Comparison of ENCODE assay signal across 9 mouse cellular contexts in genomic region chr14:34810763-34811489, GRCm38 (mm10). TPM values are rescaled to one million over a fixed set of nuclear protein-coding genes. Genes with fewer than 3 reads are reported as not detected.
DNase-seq lines count a peak whose midpoint lies in the region; ATAC-seq and TF ChIP-seq lines count a peak whose summit lies in the region.
"Had no signal": no experiment of that assay in that cellular context is flagged by ENCODE, and none has a peak within 500 bp of the region (broad histone marks: within the 10 kb centered on the region; RNA-seq: fewer than 3 reads in every experiment).

No protein-coding gene starts in this region.

- no peaks in the 10 kb centered on the region for H3K36me3 ChIP-seq in forebrain, embryonic 11.5 days (ENCODE audit: control insufficient read depth, insufficient read depth, low read length)
- H3K36me3 ChIP-seq in hindbrain, embryonic 11.5 days (ENCODE audit: control insufficient read depth, insufficient read depth, low read length), result no peaks in the 10 kb centered on the region
- no peaks in the 10 kb centered on the region for H3K36me3 ChIP-seq in midbrain, embryonic 13.5 days
- no peaks in the 10 kb centered on the region for H3K36me3 ChIP-seq in stomach, embryonic 14.5 days (ENCODE audit: control insufficient read depth, insufficient read depth, low read length)

- TF ChIP-seq CTCF in left cerebral cortex, adult 2 months (IDR thresholded peaks at IDR 0.05), result peak; percentile 88

- intact Hi-C loops in left cerebral cortex, adult 2 months (cut with DNase I), result loop anchor here (5.0 to 10.0 kb wide), 4 partner anchors 754 to 1966 kb away; no protein-coding TSS in a partner anchor

- H3K9me3 ChIP-seq in forebrain, embryonic 11.5 days (ENCODE audit: control insufficient read depth, low read length), result no peaks in the 10 kb centered on the region
- H3K9me3 ChIP-seq in hindbrain, embryonic 11.5 days (ENCODE audit: control insufficient read depth, low read length), result no peaks in the 10 kb centered on the region
- H3K9me3 ChIP-seq in midbrain, embryonic 13.5 days, result no peaks in the 10 kb centered on the region
- H3K9me3 ChIP-seq in stomach, embryonic 14.5 days (ENCODE audit: control insufficient read depth, low read depth, low read length), result no peaks in the 10 kb centered on the region

- H3K27me3 ChIP-seq in forebrain, embryonic 11.5 days (ENCODE audit: control insufficient read depth, insufficient read depth, low read length), result no peaks in the 10 kb centered on the region
- peaks cover 1% of the 10 kb centered on the region for H3K27me3 ChIP-seq in hindbrain, embryonic 11.5 days (ENCODE audit: control insufficient read depth, insufficient read depth, low read length)
- peaks cover 30% of the 10 kb centered on the region for H3K27me3 ChIP-seq in midbrain, embryonic 13.5 days
- no peaks in the 10 kb centered on the region for H3K27me3 ChIP-seq in stomach, embryonic 14.5 days (ENCODE audit: control insufficient read depth, insufficient read depth, low read length)

- H3K27ac ChIP-seq in forebrain, embryonic 11.5 days (ENCODE audit: low read depth, low read length), result no peak overlapping the region
- H3K27ac ChIP-seq in hindbrain, embryonic 11.5 days (ENCODE audit: low read depth, low read length), result no peak overlapping the region
- no peak overlapping the region for H3K27ac ChIP-seq in left cerebral cortex, adult 2 months
- no peak overlapping the region for H3K27ac ChIP-seq in midbrain, embryonic 13.5 days
- H3K27ac ChIP-seq in stomach, embryonic 14.5 days (ENCODE audit: low read length), result no peak overlapping the region

- peak; percentile 52 for DNase-seq in gastrocnemius, adult 18-20 months (ENCODE audit: low spot score)
- DNase-seq in gastrocnemius, adult 8-10 months (ENCODE audit: low spot score in 2 of 2), result no peak
- DNase-seq in c-Kit-positive CD71-positive TER-119-negative erythroid progenitor cells, embryonic 14.5 days (ENCODE audit: low read depth), result peak; percentile 16
- DNase-seq in forebrain, embryonic 11.5 days (ENCODE audit: low spot score), result peak; percentile 93
- peak; percentile 94 for DNase-seq in hindbrain, embryonic 11.5 days (ENCODE audit: low spot score)
- DNase-seq in left cerebral cortex, adult 2 months (ENCODE audit: extremely low spot score in 1 of 2, low spot score in 2 of 2), result peak; percentile 80 to 91

- peak; percentile 83 for ATAC-seq in forebrain, embryonic 11.5 days (replicated peaks; ENCODE audit: low FRiP score)
- ATAC-seq in hindbrain, embryonic 11.5 days (ENCODE audit: low FRiP score), result peak; percentile 86
- ATAC-seq in midbrain, embryonic 13.5 days, result peak; percentile 90
- peak; percentile 37; the same call in 1 of the 2 replicates for ATAC-seq in stomach, embryonic 14.5 days (ENCODE audit: insufficient number of reproducible peaks, insufficient read depth, low FRiP score, low read depth)

- 16% methylated on average over 16 of the region's 16 CpGs for WGBS in forebrain, embryonic 11.5 days
- WGBS in hindbrain, embryonic 11.5 days, result 21% methylated on average over 16 of the region's 16 CpGs
- WGBS in midbrain, embryonic 13.5 days, result 18% methylated on average over 16 of the region's 16 CpGs
- 18% methylated on average over 16 of the region's 16 CpGs for WGBS in stomach, embryonic 14.5 days

- no peaks in the 10 kb centered on the region for H3K4me1 ChIP-seq in forebrain, embryonic 11.5 days (replicated peaks; ENCODE audit: control insufficient read depth, insufficient read depth, low read length)
- no peaks in the 10 kb centered on the region for H3K4me1 ChIP-seq in hindbrain, embryonic 11.5 days (replicated peaks; ENCODE audit: control insufficient read depth, insufficient read depth, low read length)
- no peaks in the 10 kb centered on the region; the same call in 1 of the 2 replicates for H3K4me1 ChIP-seq in midbrain, embryonic 13.5 days (replicated peaks)
- H3K4me1 ChIP-seq in stomach, embryonic 14.5 days (ENCODE audit: control insufficient read depth, insufficient read depth, low read length), result no peaks in the 10 kb centered on the region

- H3K9ac ChIP-seq in forebrain, embryonic 11.5 days (ENCODE audit: low read length), result no peak overlapping the region
- H3K9ac ChIP-seq in hindbrain, embryonic 11.5 days (ENCODE audit: low read depth, low read length), result no peak overlapping the region
- H3K9ac ChIP-seq in midbrain, embryonic 13.5 days (replicated peaks), result no peak overlapping the region
- no peak overlapping the region for H3K9ac ChIP-seq in stomach, embryonic 14.5 days (replicated peaks; ENCODE audit: low read depth, low read length)

- peak overlapping the region; percentile 28; the same call in 1 of the 2 replicates for H3K4me2 ChIP-seq in forebrain, embryonic 11.5 days (ENCODE audit: low read depth, low read length, severe bottlenecking)
- H3K4me2 ChIP-seq in hindbrain, embryonic 11.5 days (replicated peaks; ENCODE audit: low read depth, low read length), result peak overlapping the region; percentile 25
- peak overlapping the region; percentile 50 for H3K4me2 ChIP-seq in midbrain, embryonic 13.5 days (replicated peaks)
- no peak overlapping the region for H3K4me2 ChIP-seq in stomach, embryonic 14.5 days (replicated peaks; ENCODE audit: low read depth, low read length)

- H3K4me3 ChIP-seq in forebrain, embryonic 11.5 days (ENCODE audit: low read depth, low read length), result no peak overlapping the region
- no peak overlapping the region for H3K4me3 ChIP-seq in hindbrain, embryonic 11.5 days (ENCODE audit: low read depth, low read length)
- peak overlapping the region; percentile 35 for H3K4me3 ChIP-seq in left cerebral cortex, adult 2 months
- H3K4me3 ChIP-seq in midbrain, embryonic 13.5 days (replicated peaks), result peak overlapping the region; percentile 23; the same call in 1 of the 2 replicates
- no peak overlapping the region for H3K4me3 ChIP-seq in stomach, embryonic 14.5 days (ENCODE audit: low read depth, low read length)

RNA-seq across cellular contexts. Expression of gene Grid1, which starts 9.0 kb away (rescaled TPM):
- total RNA-seq in gastrocnemius, adult 18-20 months (2021), result not detected
- total RNA-seq in gastrocnemius, adult 8-10 months (2022), result not detected
- 0.36 and 0.72 TPM in 2 replicates for polyA plus RNA-seq in forebrain, embryonic 11.5 days (2014; fragmentation: Nextera tagmentation; extraction: Ambion mirVana)
- 0.54 TPM in 2 replicates for polyA plus RNA-seq in hindbrain, embryonic 11.5 days (2014; fragmentation: Nextera tagmentation; extraction: Ambion mirVana)
- 10 to 100 TPM; 47.7 to 48.6 TPM for total RNA-seq in left cerebral cortex, adult 2 months (2021)
- 2.5 and 2.7 TPM in 2 replicates for polyA plus RNA-seq in midbrain, embryonic 13.5 days (2015; fragmentation: Nextera tagmentation; extraction: Ambion mirVana)
- polyA plus RNA-seq in stomach, embryonic 14.5 days (2014; fragmentation: Nextera tagmentation; extraction: Ambion mirVana), result 1.1 and 1.3 TPM in 2 replicates
- total RNA-seq: neutrophil, adult 5-6 weeks had no signal

Comparison
In these comparisons a context has a peak if more than half of its experiments do, and no peak if none do; other contexts are left out.
1. DNase-seq: peak in gastrocnemius, adult 18-20 months (single experiment), c-Kit-positive CD71-positive TER-119-negative erythroid progenitor cells, embryonic 14.5 days (single experiment), forebrain, embryonic 11.5 days (single experiment), hindbrain, embryonic 11.5 days (single experiment) and left cerebral cortex, adult 2 months (2 of 2); none in gastrocnemius, adult 8-10 months (0 of 2).
2. ATAC-seq: peak in every context shown above with its lines; median percentile 90 in midbrain, embryonic 13.5 days; 86 in hindbrain, embryonic 11.5 days; 83 in forebrain, embryonic 11.5 days; 37 in stomach, embryonic 14.5 days.
3. H3K4me3 ChIP-seq: peak in left cerebral cortex, adult 2 months (single experiment) and midbrain, embryonic 13.5 days (single experiment); none in forebrain, embryonic 11.5 days (single experiment), hindbrain, embryonic 11.5 days (single experiment) and stomach, embryonic 14.5 days (single experiment).